Mouse (Mus musculus): ENCODE results near the gene Cd40lg.

DNA sequence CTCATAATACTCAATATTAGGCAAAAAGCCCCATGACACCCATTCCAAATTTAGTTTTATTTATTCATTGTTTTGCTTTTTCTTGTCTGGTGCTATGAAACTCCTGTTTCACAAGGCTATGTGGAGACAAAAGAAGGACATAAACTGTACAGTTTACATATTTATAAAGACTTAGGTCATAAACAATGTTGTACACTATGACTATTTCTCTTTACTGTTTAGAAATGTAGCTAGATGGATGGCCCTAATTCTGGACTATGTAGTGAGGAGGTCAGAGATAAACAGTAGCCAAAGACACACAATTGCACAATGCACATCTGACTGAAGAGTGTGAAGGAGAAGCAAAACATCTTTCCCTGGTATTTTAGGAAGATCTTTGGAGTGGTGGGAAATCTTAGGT, 40.7 kb upstream of the Cd40lg start:
- TF ChIP-seq CTCF (IDR thresholded peaks at IDR 0.05; ENCODE audit: low read depth) (no peak), EP300 (IDR thresholded peaks at IDR 0.05; ENCODE audit: low read depth) (no peak)

Measured in liver, postnatal 0 days (tissue).